ENCODE assay signal across 8 mouse cellular contexts in the genomic region with DNA sequence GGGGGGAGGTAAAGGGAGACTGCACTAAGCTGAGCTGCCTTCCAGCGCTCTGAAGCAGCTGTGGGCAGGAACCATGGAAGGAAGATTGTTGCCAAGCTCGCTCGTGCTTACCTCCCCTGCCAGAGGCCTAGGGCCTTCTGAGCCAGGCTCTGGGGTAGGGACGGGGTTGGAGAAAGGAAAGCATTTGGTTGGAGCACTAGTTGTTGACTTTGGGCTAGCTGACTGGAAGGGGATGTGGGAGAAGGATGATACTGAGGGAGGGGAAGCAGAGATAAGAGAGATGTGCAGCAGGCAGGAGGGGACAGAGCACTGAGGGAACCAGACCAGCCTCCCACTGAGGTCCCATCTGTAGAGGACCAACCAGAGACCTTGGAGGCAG. TPM values are rescaled to one million over a fixed set of nuclear protein-coding genes. Genes with fewer than 3 reads are reported as not detected.
A peak's percentile ranks its signal among the peaks of the same experiment; 100 is the strongest.
DNase-seq lines count a peak whose midpoint lies in the region; ATAC-seq and TF ChIP-seq lines count a peak whose summit lies in the region.

No protein-coding gene starts in this region.

- 15% methylated on average over 4 of the region's 4 CpGs for WGBS in kidney, adult 2 months
- WGBS in forebrain, embryonic 14.5 days: 23% methylated on average over 4 of the region's 4 CpGs
- WGBS in hindbrain, embryonic 11.5 days: 40% methylated on average over 4 of the region's 4 CpGs
- 28% methylated on average over 4 of the region's 4 CpGs for WGBS in midbrain, embryonic 10.5 days

- no peak; the same call in none of the 2 replicates for ATAC-seq in forebrain, embryonic 14.5 days
- ATAC-seq in hindbrain, embryonic 11.5 days (ENCODE audit: low FRiP score): no peak; the same call in none of the 2 replicates

- H3K27ac ChIP-seq in kidney, adult 2 months (ENCODE audit: insufficient read depth, low read depth, low read length): peak overlapping the region; percentile 63
- H3K27ac ChIP-seq in forebrain, embryonic 14.5 days (ENCODE audit: low read depth, low read length): peak overlapping the region; percentile 87
- H3K27ac ChIP-seq in hindbrain, embryonic 11.5 days (ENCODE audit: low read depth, low read length): peak overlapping the region; percentile 40
- peak overlapping the region; percentile 88 for H3K27ac ChIP-seq in midbrain, embryonic 10.5 days (replicated peaks)

- no peak for DNase-seq in kidney, adult 2 months
- DNase-seq in kidney, postnatal 4 days: no peak
- DNase-seq in forebrain, embryonic 14.5 days (ENCODE audit: low spot score): no peak
- peak; percentile 26 for DNase-seq in hindbrain, embryonic 11.5 days (ENCODE audit: low spot score)
- DNase-seq in midbrain, embryonic 10.5 days (ENCODE audit: low spot score): no peak
- no peak for DNase-seq in c-Kit-positive CD71-positive TER-119-positive erythroid progenitor cells, embryonic 14.5 days (ENCODE audit: low spot score)
- no peak for DNase-seq in frontal cortex, postnatal 36 days (ENCODE audit: low spot score in 2 of 2)
- no peak for DNase-seq in thymus, adult 18-20 months

- no peak for TF ChIP-seq CTCF in kidney, adult 2 months (conservative IDR thresholded peaks at IDR 0.05; ENCODE audit: insufficient read depth, insufficient read length, low read depth, low read length)

- H3K4me1 ChIP-seq in kidney, adult 2 months (ENCODE audit: control insufficient read depth, insufficient read depth, low read length): peaks cover 37% of the 10 kb centered on the region
- H3K4me1 ChIP-seq in forebrain, embryonic 14.5 days (ENCODE audit: control insufficient read depth, insufficient read depth, low read length): peaks cover 24% of the 10 kb centered on the region
- H3K4me1 ChIP-seq in hindbrain, embryonic 11.5 days (replicated peaks; ENCODE audit: control insufficient read depth, insufficient read depth, low read length): no peaks in the 10 kb centered on the region
- peaks cover 60% of the 10 kb centered on the region for H3K4me1 ChIP-seq in midbrain, embryonic 10.5 days

- H3K9me3 ChIP-seq in forebrain, embryonic 14.5 days (replicated peaks; ENCODE audit: control insufficient read depth, low read length): no peaks in the 10 kb centered on the region
- H3K9me3 ChIP-seq in hindbrain, embryonic 11.5 days (ENCODE audit: control insufficient read depth, low read length): no peaks in the 10 kb centered on the region
- no peaks in the 10 kb centered on the region for H3K9me3 ChIP-seq in midbrain, embryonic 10.5 days (replicated peaks)

- H3K4me3 ChIP-seq in kidney, adult 2 months (ENCODE audit: insufficient read depth, low read depth, low read length): no peak overlapping the region; the same call in 1 of the 2 replicates
- no peak overlapping the region for H3K4me3 ChIP-seq in forebrain, embryonic 14.5 days (ENCODE audit: low read depth, low read length)
- no peak overlapping the region for H3K4me3 ChIP-seq in hindbrain, embryonic 11.5 days (ENCODE audit: low read depth, low read length)
- no peak overlapping the region for H3K4me3 ChIP-seq in midbrain, embryonic 10.5 days

- H3K36me3 ChIP-seq in kidney, adult 2 months (ENCODE audit: control insufficient read depth, insufficient read depth, low read length): no peaks in the 10 kb centered on the region
- no peaks in the 10 kb centered on the region for H3K36me3 ChIP-seq in forebrain, embryonic 14.5 days (ENCODE audit: control insufficient read depth, insufficient read depth, low read length)
- H3K36me3 ChIP-seq in hindbrain, embryonic 11.5 days (ENCODE audit: control insufficient read depth, insufficient read depth, low read length): no peaks in the 10 kb centered on the region
- H3K36me3 ChIP-seq in midbrain, embryonic 10.5 days: no peaks in the 10 kb centered on the region

- no peak for TF ChIP-seq POLR2A in kidney, adult 2 months (IDR thresholded peaks at IDR 0.05; ENCODE audit: low read depth, low read length)

- no peak overlapping the region for H3K4me2 ChIP-seq in forebrain, embryonic 14.5 days (ENCODE audit: low read length)
- no peak overlapping the region for H3K4me2 ChIP-seq in hindbrain, embryonic 11.5 days (replicated peaks; ENCODE audit: low read depth, low read length)

- no peaks in the 10 kb centered on the region for H3K27me3 ChIP-seq in kidney, adult 2 months (replicated peaks; ENCODE audit: control insufficient read depth, insufficient read depth, low read length)
- H3K27me3 ChIP-seq in forebrain, embryonic 14.5 days (replicated peaks; ENCODE audit: control insufficient read depth, insufficient read depth, low read length): no peaks in the 10 kb centered on the region
- no peaks in the 10 kb centered on the region for H3K27me3 ChIP-seq in hindbrain, embryonic 11.5 days (ENCODE audit: control insufficient read depth, insufficient read depth, low read length)
- no peaks in the 10 kb centered on the region for H3K27me3 ChIP-seq in midbrain, embryonic 10.5 days (ENCODE audit: low read depth, poor library complexity, severe bottlenecking)

- no peak overlapping the region for H3K9ac ChIP-seq in forebrain, embryonic 14.5 days (ENCODE audit: low read length)
- no peak overlapping the region for H3K9ac ChIP-seq in hindbrain, embryonic 11.5 days (ENCODE audit: low read depth, low read length)

RNA-seq across cellular contexts. Expression of gene Ston1, which starts 31.9 kb away (rescaled TPM):
- 22.5 and 25.6 TPM in 2 replicates for polyA plus RNA-seq in kidney, adult 2 months (2012; rRNA removed)
- 2.4 and 2.8 TPM in 2 replicates for polyA plus RNA-seq in forebrain, embryonic 14.5 days (2014; fragmentation: Nextera tagmentation; extraction: Ambion mirVana)
- polyA plus RNA-seq in hindbrain, embryonic 11.5 days (2014; fragmentation: Nextera tagmentation; extraction: Ambion mirVana): 4.8 and 7.2 TPM in 2 replicates
- polyA plus RNA-seq in midbrain, embryonic 10.5 days (2016; fragmentation: Nextera tagmentation; extraction: Ambion mirVana): 1.5 and 1.7 TPM in 2 replicates

RNA-seq across cellular contexts. Expression of gene Gtf2a1l, which starts 39.1 kb away (rescaled TPM):
- polyA plus RNA-seq in kidney, adult 2 months (2012; rRNA removed): 0.10 and 0.14 TPM in 2 replicates
- polyA plus RNA-seq in forebrain, embryonic 14.5 days (2014; fragmentation: Nextera tagmentation; extraction: Ambion mirVana): 0.17 TPM in 1 of 2 replicates, not detected in the other
- 0.36 and 0.39 TPM in 2 replicates for polyA plus RNA-seq in hindbrain, embryonic 11.5 days (2014; fragmentation: Nextera tagmentation; extraction: Ambion mirVana)
- polyA plus RNA-seq in midbrain, embryonic 10.5 days (2016; fragmentation: Nextera tagmentation; extraction: Ambion mirVana): 0.19 TPM in 1 of 2 replicates, not detected in the other
